Mouse (Mus musculus): ENCODE results near the gene Ccdc8. TPM values are rescaled to one million over a fixed set of nuclear protein-coding genes. Genes with fewer than 3 reads are reported as not detected.

Ccdc8 gene
- polyA plus RNA-seq, 1 experiment from 2014 or later = 7.8 TPM

DNA sequence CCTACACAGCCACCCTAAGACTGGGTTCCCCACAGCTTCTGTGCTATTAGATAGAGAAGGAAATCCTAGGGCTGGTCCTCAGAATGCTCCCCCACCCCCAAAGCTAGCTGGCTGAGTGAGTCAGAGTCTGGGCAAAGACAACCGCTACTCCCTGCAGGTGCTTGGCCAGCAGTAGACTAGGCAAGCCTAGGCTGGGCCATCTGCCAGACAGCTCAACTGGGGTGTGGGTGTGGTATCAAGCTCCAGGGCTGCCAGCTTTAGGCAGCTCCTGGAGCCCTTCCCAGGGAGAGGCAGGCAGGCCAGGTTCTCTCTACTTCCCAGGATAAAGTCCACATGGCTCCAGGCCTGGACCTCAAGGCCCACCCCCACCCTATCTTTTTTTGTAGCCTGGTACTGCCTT, 24.5 kb downstream of the Ccdc8 start:
- no peak overlapping the region for H3K4me2 ChIP-seq (replicated peaks; ENCODE audit: low read depth, low read length)
- WGBS = 32% methylated on average over 1 of the region's 1 CpGs
- peaks cover 25% of the 10 kb centered on the region for H3K36me3 ChIP-seq (ENCODE audit: insufficient read depth, low read length)
- peak overlapping the region; percentile 38; the same call in 1 of the 2 replicates for H3K27ac ChIP-seq (ENCODE audit: low read length)
- no peaks in the 10 kb centered on the region for H3K9me3 ChIP-seq (ENCODE audit: low read length)
- no peaks in the 10 kb centered on the region for H3K27me3 ChIP-seq (replicated peaks; ENCODE audit: insufficient read depth, low read length)
- DNase-seq (ENCODE audit: low spot score) (peak; percentile 92), ATAC-seq (peak; percentile 94)
- no peak for TF ChIP-seq EP300 (IDR thresholded peaks at IDR 0.05)
- no peak for TF ChIP-seq CTCF (IDR thresholded peaks at IDR 0.05)
- no peak overlapping the region for H3K9ac ChIP-seq (replicated peaks; ENCODE audit: low read depth)
- no peak overlapping the region for H3K4me3 ChIP-seq (ENCODE audit: low read depth, low read length)
- H3K4me1 ChIP-seq (ENCODE audit: insufficient read depth, low read depth, low read length) = no peaks in the 10 kb centered on the region

DNA sequence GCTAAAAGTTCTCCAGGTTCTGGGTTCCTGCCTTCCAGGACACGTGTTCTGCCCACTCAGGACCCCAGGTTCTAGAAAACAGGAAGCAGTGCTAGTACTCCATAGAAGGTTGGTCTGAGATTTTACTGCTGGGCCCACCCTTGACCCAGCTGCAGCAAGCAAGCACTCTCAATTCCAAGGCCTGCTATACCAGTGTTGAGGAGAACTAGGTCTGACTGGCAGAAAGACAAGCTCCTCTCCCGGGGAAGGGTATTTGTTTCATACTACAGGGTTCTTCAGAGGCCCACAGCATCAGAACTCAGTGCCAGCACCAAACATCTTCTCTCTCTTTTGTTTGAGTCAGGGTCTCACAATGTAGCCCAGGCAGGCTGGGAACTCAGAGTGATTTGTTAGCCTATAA, 25.4 kb downstream of the Ccdc8 start:
- H3K27ac ChIP-seq (ENCODE audit: low read length) = 0 out of 2 replicates have a peak overlapping the region, but pooled peaks have one; percentile 7
- WGBS = 74% methylated on average over 2 of the region's 2 CpGs
- H3K27me3 ChIP-seq (replicated peaks; ENCODE audit: insufficient read depth, low read length) = no peaks in the 10 kb centered on the region
- peaks cover under 1% of the 10 kb centered on the region; the same call in 1 of the 2 replicates for H3K4me1 ChIP-seq (ENCODE audit: insufficient read depth, low read depth, low read length)
- H3K4me2 ChIP-seq (replicated peaks; ENCODE audit: low read depth, low read length) = no peak overlapping the region
- H3K36me3 ChIP-seq (ENCODE audit: insufficient read depth, low read length) = peaks cover 30% of the 10 kb centered on the region
- no peak for ATAC-seq
- no peak overlapping the region for H3K4me3 ChIP-seq (ENCODE audit: low read depth, low read length)
- no peak for DNase-seq (ENCODE audit: low spot score)
- TF ChIP-seq CTCF (IDR thresholded peaks at IDR 0.05) = no peak
- H3K9me3 ChIP-seq (ENCODE audit: low read length) = no peaks in the 10 kb centered on the region
- no peak overlapping the region for H3K9ac ChIP-seq (replicated peaks; ENCODE audit: low read depth)

DNA sequence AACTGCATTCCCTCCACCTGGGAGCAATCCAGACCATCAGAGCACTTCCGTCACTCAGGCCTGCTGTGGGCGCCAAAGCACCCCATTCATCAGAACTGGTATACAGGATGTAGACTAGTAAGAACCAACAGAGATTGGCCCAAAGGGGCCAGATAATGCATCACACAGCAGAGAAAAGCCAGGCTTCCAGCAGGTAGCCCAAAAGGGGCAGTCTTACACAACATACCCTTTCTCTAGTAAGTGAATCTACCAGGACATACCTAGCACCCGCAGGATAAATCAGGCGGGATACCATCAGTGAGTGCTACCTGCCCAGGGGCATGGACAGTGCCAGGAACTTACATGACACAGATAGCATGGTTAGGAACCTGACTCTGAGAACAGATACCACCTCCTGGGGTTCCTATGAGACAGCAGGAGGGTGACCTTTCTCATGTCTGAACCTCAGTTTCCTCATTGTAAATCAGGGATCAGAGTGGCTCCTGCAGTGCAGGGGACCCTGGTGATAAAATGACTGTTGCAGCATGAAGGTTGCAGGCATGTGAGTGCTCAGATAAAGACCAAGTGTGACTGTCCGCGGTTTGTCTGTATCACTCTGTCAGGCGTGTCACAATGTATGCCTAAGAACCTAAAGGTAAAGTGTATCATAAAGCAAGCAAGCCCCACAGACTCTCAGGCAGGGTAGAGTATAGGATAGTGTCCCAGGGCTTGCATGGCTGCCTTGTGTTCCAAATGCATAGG, 27.1 kb downstream of the Ccdc8 start:
- no peak for TF ChIP-seq CTCF (IDR thresholded peaks at IDR 0.05)
- no peak for TF ChIP-seq EP300 (IDR thresholded peaks at IDR 0.05)
- ATAC-seq = no peak
- H3K27ac ChIP-seq (ENCODE audit: low read length) = no peak overlapping the region
- peaks cover 17% of the 10 kb centered on the region; the same call in 1 of the 2 replicates for H3K4me1 ChIP-seq (ENCODE audit: insufficient read depth, low read depth, low read length)
- H3K27me3 ChIP-seq (replicated peaks; ENCODE audit: insufficient read depth, low read length) = no peaks in the 10 kb centered on the region
- no peak for DNase-seq (ENCODE audit: low spot score)
- H3K36me3 ChIP-seq (ENCODE audit: insufficient read depth, low read length) = peaks cover 15% of the 10 kb centered on the region; the same call in 1 of the 2 replicates
- H3K9ac ChIP-seq (replicated peaks; ENCODE audit: low read depth) = no peak overlapping the region
- WGBS = 88% methylated on average over 7 of the region's 7 CpGs
- H3K4me2 ChIP-seq (replicated peaks; ENCODE audit: low read depth, low read length) = no peak overlapping the region
- no peaks in the 10 kb centered on the region for H3K9me3 ChIP-seq (ENCODE audit: low read length)
- H3K4me3 ChIP-seq (ENCODE audit: low read depth, low read length) = no peak overlapping the region

DNA sequence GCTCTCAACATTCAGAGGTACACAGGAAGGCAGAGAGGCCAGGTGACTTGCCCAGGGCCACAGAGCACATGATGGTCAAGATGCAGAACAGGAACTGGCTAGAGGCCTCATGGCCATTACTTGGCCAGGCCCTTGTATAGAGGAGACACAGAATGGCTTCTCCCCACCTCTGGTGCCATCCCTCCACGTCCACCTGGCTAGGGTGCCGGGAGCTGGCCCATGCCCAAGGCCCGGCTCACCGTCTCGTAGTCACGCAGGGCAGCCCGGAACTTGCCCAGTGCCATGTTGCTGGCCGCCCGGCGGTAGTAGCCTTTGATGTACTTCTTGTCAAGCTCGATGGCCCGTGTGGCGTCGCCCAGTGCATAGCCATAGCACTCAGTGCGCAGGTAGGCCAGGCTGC, 29.7 kb downstream of the Ccdc8 start:
- H3K4me1 ChIP-seq (ENCODE audit: insufficient read depth, low read depth, low read length) = peaks cover 33% of the 10 kb centered on the region
- no peaks in the 10 kb centered on the region for H3K27me3 ChIP-seq (replicated peaks; ENCODE audit: insufficient read depth, low read length)
- no peak overlapping the region for H3K27ac ChIP-seq (ENCODE audit: low read length)
- no peak overlapping the region for H3K4me2 ChIP-seq (replicated peaks; ENCODE audit: low read depth, low read length)
- no peak overlapping the region for H3K9ac ChIP-seq (replicated peaks; ENCODE audit: low read depth)
- ATAC-seq (no peak), DNase-seq (ENCODE audit: low spot score) (no peak)
- no peak for TF ChIP-seq EP300 (IDR thresholded peaks at IDR 0.05)
- TF ChIP-seq CTCF (IDR thresholded peaks at IDR 0.05) = no peak
- 0 out of 2 replicates have a peak, but pooled peaks cover 5% of the 10 kb centered on the region for H3K36me3 ChIP-seq (ENCODE audit: insufficient read depth, low read length)
- no peak overlapping the region for H3K4me3 ChIP-seq (ENCODE audit: low read depth, low read length)
- WGBS = 95% methylated on average over 15 of the region's 15 CpGs
- no peaks in the 10 kb centered on the region for H3K9me3 ChIP-seq (ENCODE audit: low read length)

DNA sequence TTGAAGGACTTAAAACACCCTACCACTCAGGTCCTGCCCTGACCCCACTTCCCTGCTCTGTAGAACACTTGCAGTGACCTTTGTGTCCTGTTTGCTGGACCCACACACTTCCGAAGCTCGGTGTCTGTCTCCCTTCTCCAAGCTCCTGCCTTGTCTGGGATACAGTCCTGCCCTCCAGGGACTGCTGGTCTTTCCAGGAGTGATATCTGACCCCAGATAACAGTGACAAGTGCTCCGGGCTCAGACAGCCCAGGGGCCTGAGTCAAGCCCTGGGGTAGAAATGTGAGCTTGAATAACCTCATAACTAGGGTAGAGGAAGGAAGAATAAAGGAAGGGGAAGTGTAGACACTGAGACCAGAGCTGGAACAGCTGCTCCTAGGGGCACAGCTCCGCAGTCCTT, 31.2 kb downstream of the Ccdc8 start:
- H3K27ac ChIP-seq (ENCODE audit: low read length) = peak overlapping the region; percentile 89
- ATAC-seq (no peak), DNase-seq (ENCODE audit: low spot score) (no peak)
- peak overlapping the region; percentile 33 for H3K9ac ChIP-seq (replicated peaks; ENCODE audit: low read depth)
- TF ChIP-seq CTCF (IDR thresholded peaks at IDR 0.05) (no peak), EP300 (IDR thresholded peaks at IDR 0.05) (no peak)
- H3K36me3 ChIP-seq (ENCODE audit: insufficient read depth, low read length) = 0 out of 2 replicates have a peak, but pooled peaks cover 5% of the 10 kb centered on the region
- no peak overlapping the region for H3K4me3 ChIP-seq (ENCODE audit: low read depth, low read length)
- H3K4me2 ChIP-seq (replicated peaks; ENCODE audit: low read depth, low read length) = no peak overlapping the region
- no peaks in the 10 kb centered on the region for H3K27me3 ChIP-seq (replicated peaks; ENCODE audit: insufficient read depth, low read length)
- peaks cover 33% of the 10 kb centered on the region for H3K4me1 ChIP-seq (ENCODE audit: insufficient read depth, low read depth, low read length)
- 40% methylated on average over 4 of the region's 4 CpGs for WGBS
- H3K9me3 ChIP-seq (ENCODE audit: low read length) = no peaks in the 10 kb centered on the region

DNA sequence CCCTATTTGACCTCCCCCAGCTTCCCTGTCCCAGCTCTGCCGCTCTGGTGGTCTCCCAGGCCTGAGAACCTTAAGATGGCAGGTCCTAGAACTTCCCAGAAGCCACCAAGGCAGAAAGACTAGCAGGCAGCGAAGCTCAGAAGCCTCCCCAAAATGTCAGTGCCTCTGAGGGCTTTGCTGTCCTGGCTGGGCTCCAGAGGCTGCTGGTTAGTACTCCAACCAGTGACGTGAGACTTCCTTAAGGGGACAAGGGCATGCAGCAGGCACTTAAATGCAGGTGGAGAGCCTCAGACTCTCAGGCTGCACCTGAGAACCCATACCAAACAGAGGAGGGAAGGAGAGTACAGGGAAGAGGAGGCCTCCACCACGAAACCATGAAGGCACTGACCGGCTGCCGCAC, 31.6 kb downstream of the Ccdc8 start:
- 52% methylated on average over 6 of the region's 6 CpGs for WGBS
- TF ChIP-seq CTCF (IDR thresholded peaks at IDR 0.05) = no peak
- peak; percentile 60; the same call in 1 of the 2 replicates for TF ChIP-seq EP300 (IDR thresholded peaks at IDR 0.05)
- H3K9ac ChIP-seq (replicated peaks; ENCODE audit: low read depth) = peak overlapping the region; percentile 33
- H3K4me2 ChIP-seq (replicated peaks; ENCODE audit: low read depth, low read length) = peak overlapping the region; percentile 28; the same call in 1 of the 2 replicates
- ATAC-seq (peak; percentile 63), DNase-seq (ENCODE audit: low spot score) (peak; percentile 94)
- H3K9me3 ChIP-seq (ENCODE audit: low read length) = no peaks in the 10 kb centered on the region
- H3K4me3 ChIP-seq (ENCODE audit: low read depth, low read length) = no peak overlapping the region
- H3K4me1 ChIP-seq (ENCODE audit: insufficient read depth, low read depth, low read length) = peaks cover 33% of the 10 kb centered on the region
- H3K36me3 ChIP-seq (ENCODE audit: insufficient read depth, low read length) = 0 out of 2 replicates have a peak, but pooled peaks cover 5% of the 10 kb centered on the region
- H3K27ac ChIP-seq (ENCODE audit: low read length) = peak overlapping the region; percentile 89
- H3K27me3 ChIP-seq (replicated peaks; ENCODE audit: insufficient read depth, low read length) = no peaks in the 10 kb centered on the region
